1 mouse cellular context compared by ENCODE assay signal in the genomic region with DNA sequence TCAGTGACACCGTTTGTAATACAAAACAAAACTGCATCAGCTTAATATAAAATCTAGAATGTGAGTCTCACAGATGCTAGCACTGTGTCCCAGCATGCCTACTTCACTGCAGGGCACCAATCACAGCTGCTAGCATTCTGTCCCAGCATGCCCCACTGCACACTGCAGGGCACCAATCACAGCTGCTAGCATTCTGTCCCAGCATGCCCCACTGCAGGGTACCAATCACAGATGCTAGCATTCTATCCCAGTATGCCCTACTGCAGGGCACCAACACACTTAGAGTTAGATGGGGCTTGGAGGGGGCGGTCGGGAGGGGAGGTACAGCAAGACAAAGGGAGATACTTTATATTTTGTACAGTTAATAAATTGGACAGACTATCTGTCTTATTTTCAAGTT.
TF ChIP-seq lines count a peak whose summit lies in the region.

No protein-coding gene starts in this region.

TF ChIP-seq in CH12.LX, 34 proteins besides CTCF, POLR2A, EP300 and RAD21:
- TF ChIP-seq HCFC1 (IDR thresholded peaks at IDR 0.05; ENCODE audit: low read depth, low read length) (peak; percentile 64), JUND (conservative IDR thresholded peaks at IDR 0.05; ENCODE audit: low read depth, low read length) (no peak), MAZ (IDR thresholded peaks at IDR 0.05; ENCODE audit: low read depth, low read length) (no peak), USF1 (IDR thresholded peaks at IDR 0.05; ENCODE audit: low read depth, low read length) (no peak), UBTF (IDR thresholded peaks at IDR 0.05; ENCODE audit: low read depth, low read length) (no peak), MYC (IDR thresholded peaks at IDR 0.05; ENCODE audit: low read depth, low read length) (0 out of 2 replicates have a peak, but pooled peaks have one; percentile 18), BHLHE40 (IDR thresholded peaks at IDR 0.05; ENCODE audit: low read depth, low read length) (no peak), KAT2A (IDR thresholded peaks at IDR 0.05; ENCODE audit: insufficient replicate concordance, low read length) (no peak), NRF1 (IDR thresholded peaks at IDR 0.05; ENCODE audit: low read depth, low read length) (no peak), SIN3A (IDR thresholded peaks at IDR 0.05; ENCODE audit: low read length) (no peak), MXI1 (IDR thresholded peaks at IDR 0.05; ENCODE audit: low read depth, low read length) (no peak), PAX5 (IDR thresholded peaks at IDR 0.05; ENCODE audit: low read length) (no peak), CHD1 (IDR thresholded peaks at IDR 0.05; ENCODE audit: low read depth, low read length) (no peak)
